In the genomic region with DNA sequence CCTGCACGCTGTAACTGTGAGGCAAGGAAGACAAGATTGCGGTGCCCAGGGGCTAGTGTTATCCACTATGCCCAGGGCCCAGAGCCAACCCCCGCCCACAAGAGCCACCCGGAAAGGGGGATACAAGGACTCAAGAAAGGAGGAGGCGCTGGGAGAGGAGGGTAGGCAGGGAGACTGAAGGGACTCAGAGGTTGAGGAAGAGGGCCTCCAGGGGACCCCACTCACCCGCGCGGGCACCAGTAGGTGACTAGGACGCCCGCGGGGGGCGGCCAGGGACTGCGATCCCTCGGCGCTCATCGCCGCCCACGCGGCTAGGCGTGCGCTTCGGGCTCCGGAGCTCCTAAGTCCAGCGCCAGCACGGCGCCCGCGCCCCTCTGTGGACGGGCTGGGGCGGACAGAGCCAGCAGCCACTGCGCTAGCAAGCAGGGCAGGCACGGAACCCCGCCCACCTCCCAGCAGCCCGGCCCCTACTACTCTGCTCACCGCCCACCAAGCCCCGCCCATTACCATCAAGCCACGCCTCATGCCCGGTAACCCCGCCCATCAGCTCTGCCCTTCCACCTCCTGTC, we compare ENCODE assay signal across 8 mouse cellular contexts. TPM values are rescaled to one million over a fixed set of nuclear protein-coding genes. Genes with fewer than 3 reads are reported as not detected.
DNase-seq lines count a peak whose midpoint lies in the region; ATAC-seq and TF ChIP-seq lines count a peak whose summit lies in the region.

Sntg2 (minus strand) TSS at position 443 of the 569 bp plus-strand sequence.

- whole genome bisulfite sequencing in embryonic facial prominence, embryonic 15.5 days = under 1% methylated on average over 38 of the region's 39 CpGs
- WGBS in kidney, adult 2 months = under 1% methylated on average over 39 of the region's 39 CpGs
- WGBS in midbrain, embryonic 11.5 days = 1% methylated on average over 38 of the region's 39 CpGs

- H3K27ac ChIP-seq in brown adipose tissue, adult 24 weeks (replicated peaks; ENCODE audit: low read depth, low read length) = no peak within 1 kb of the TSS
- H3K27ac ChIP-seq in embryonic facial prominence, embryonic 15.5 days (replicated peaks) = no peak within 1 kb of the TSS
- no peak within 1 kb of the TSS for H3K27ac ChIP-seq in kidney, adult 2 months (ENCODE audit: insufficient read depth, low read depth, low read length)
- no peak within 1 kb of the TSS for H3K27ac ChIP-seq in midbrain, embryonic 11.5 days (ENCODE audit: low read depth, low read length)

- no peaks in the 10 kb centered on the region for H3K4me1 ChIP-seq in brown adipose tissue, adult 24 weeks (ENCODE audit: control insufficient read depth, insufficient read depth, insufficient read length, low read length)
- peaks cover 9% of the 10 kb centered on the region for H3K4me1 ChIP-seq in embryonic facial prominence, embryonic 15.5 days
- H3K4me1 ChIP-seq in kidney, adult 2 months (ENCODE audit: control insufficient read depth, insufficient read depth, low read length) = peaks cover 10% of the 10 kb centered on the region; the same call in 1 of the 2 replicates
- peaks cover 6% of the 10 kb centered on the region; the same call in 1 of the 2 replicates for H3K4me1 ChIP-seq in midbrain, embryonic 11.5 days (ENCODE audit: control insufficient read depth, insufficient read depth, low read length)

- peaks cover 12% of the 10 kb centered on the region for H3K27me3 ChIP-seq in embryonic facial prominence, embryonic 15.5 days
- H3K27me3 ChIP-seq in kidney, adult 2 months (replicated peaks; ENCODE audit: control insufficient read depth, insufficient read depth, low read length) = no peaks in the 10 kb centered on the region
- peaks cover 7% of the 10 kb centered on the region for H3K27me3 ChIP-seq in midbrain, embryonic 11.5 days (ENCODE audit: control insufficient read depth, insufficient read depth, low read length)

- no peaks in the 10 kb centered on the region for H3K9me3 ChIP-seq in embryonic facial prominence, embryonic 15.5 days (replicated peaks)
- H3K9me3 ChIP-seq in midbrain, embryonic 11.5 days (ENCODE audit: control insufficient read depth, low read length) = no peaks in the 10 kb centered on the region

- peak; percentile 93 for ATAC-seq in embryonic facial prominence, embryonic 15.5 days (ENCODE audit: insufficient number of reproducible peaks, low FRiP score, low TSS enrichment, low read depth)
- peak; percentile 98 for ATAC-seq in midbrain, embryonic 11.5 days (ENCODE audit: low FRiP score)

- DNase-seq in heart, adult 9 months (ENCODE audit: low spot score in 2 of 2) = peak; percentile 53 to 63
- DNase-seq in kidney, adult 2 months = peak; percentile 89
- peak; percentile 90 for DNase-seq in left cerebral cortex, postnatal 4 days
- peak; percentile 98 for DNase-seq in midbrain, embryonic 11.5 days (ENCODE audit: low spot score, missing footprints)
- peak; percentile 4 to 57 for DNase-seq in spleen, postnatal 10 days (ENCODE audit: low spot score in 2 of 2)
- no peak for DNase-seq in natural killer cell, adult 2 months (ENCODE audit: low spot score in 2 of 2)

- H3K36me3 ChIP-seq in embryonic facial prominence, embryonic 15.5 days = no peaks in the 10 kb centered on the region
- H3K36me3 ChIP-seq in kidney, adult 2 months (ENCODE audit: control insufficient read depth, insufficient read depth, low read length) = no peaks in the 10 kb centered on the region
- H3K36me3 ChIP-seq in midbrain, embryonic 11.5 days (ENCODE audit: control insufficient read depth, insufficient read depth, low read length) = no peaks in the 10 kb centered on the region

- TF ChIP-seq CTCF in kidney, adult 2 months (conservative IDR thresholded peaks at IDR 0.05; ENCODE audit: insufficient read depth, insufficient read length, low read depth, low read length) = 0 out of 2 replicates have a peak, but pooled peaks have one; percentile 16

- H3K4me3 ChIP-seq in brown adipose tissue, adult 24 weeks (ENCODE audit: insufficient read depth, low read depth, low read length) = peak within 1 kb of the TSS; percentile 44
- H3K4me3 ChIP-seq in embryonic facial prominence, embryonic 15.5 days (replicated peaks) = peak within 1 kb of the TSS; percentile 50
- H3K4me3 ChIP-seq in kidney, adult 2 months (ENCODE audit: insufficient read depth, low read depth, low read length) = peak within 1 kb of the TSS; percentile 30
- H3K4me3 ChIP-seq in midbrain, embryonic 11.5 days (ENCODE audit: low read depth, low read length) = peak within 1 kb of the TSS; percentile 46

- peak within 1 kb of the TSS; percentile 96 for H3K4me2 ChIP-seq in embryonic facial prominence, embryonic 15.5 days (replicated peaks)
- H3K4me2 ChIP-seq in midbrain, embryonic 11.5 days = peak within 1 kb of the TSS; percentile 95

- intact Hi-C loops in left cerebral cortex, postnatal 4 days (cut with DNase I) = loop anchor here (2.0 to 10.0 kb wide), 2 partner anchors 202 to 322 kb away; no protein-coding TSS in a partner anchor

- TF ChIP-seq POLR2A in kidney, adult 2 months (IDR thresholded peaks at IDR 0.05; ENCODE audit: low read depth, low read length) = no peak

- H3K9ac ChIP-seq in embryonic facial prominence, embryonic 15.5 days = peak within 1 kb of the TSS; percentile 23
- H3K9ac ChIP-seq in midbrain, embryonic 11.5 days (ENCODE audit: low read length) = peak within 1 kb of the TSS; percentile 65

RNA-seq across cellular contexts. Expression of gene Sntg2, which starts in this region (rescaled TPM):
- not detected in 2 replicates for polyA plus RNA-seq in brown adipose tissue, adult 24 weeks (2012; ENCODE audit: insufficient read depth, insufficient read length, missing spikeins)
- 1.8 and 3.3 TPM in 2 replicates for polyA plus RNA-seq in embryonic facial prominence, embryonic 15.5 days (2015; fragmentation: Nextera tagmentation; extraction: Ambion mirVana)
- 0.88 and 1.2 TPM in 2 replicates for polyA plus RNA-seq in kidney, adult 2 months (2012; rRNA removed)
- 1 to 10 TPM; 7.4 to 7.5 TPM for total RNA-seq in left cerebral cortex, postnatal 4 days (2021)
- 0.52 and 0.74 TPM in 2 replicates for polyA plus RNA-seq in midbrain, embryonic 11.5 days (2014; fragmentation: Nextera tagmentation; extraction: Ambion mirVana)

Comparison
In these comparisons a context has a peak if more than half of its experiments do, and no peak if none do; other contexts are left out.
1. Peak in DNase-seq, ATAC-seq, H3K4me3 ChIP-seq, H3K9ac ChIP-seq and H3K4me2 ChIP-seq in midbrain, embryonic 11.5 days; RNA of the gene not detected or under 1 TPM.
2. DNase-seq: peak in heart, adult 9 months (2 of 2), kidney, adult 2 months (single experiment), left cerebral cortex, postnatal 4 days (single experiment) and spleen, postnatal 10 days (2 of 2); none in natural killer cell, adult 2 months (0 of 2).
3. Peak in every context shown above with its lines, with median percentiles within 50 percentile points of each other: H3K4me3 ChIP-seq.